Mouse (Mus musculus) heart, postnatal 0 days (tissue): ENCODE results near the gene St6galnac4.

Source experiments
- CTCF ChIP-seq: IDR thresholded peaks from 2 replicates; pipeline ENCODE4 v1.5.1; 2016; ENCODE audit warnings: antibody characterized with exemption, control low read depth, low read depth
- EP300 ChIP-seq: IDR thresholded peaks from 2 replicates; pipeline ENCODE4 v1.6.1; 2016; ENCODE audit warnings: antibody characterized with exemption, low read depth

DNA sequence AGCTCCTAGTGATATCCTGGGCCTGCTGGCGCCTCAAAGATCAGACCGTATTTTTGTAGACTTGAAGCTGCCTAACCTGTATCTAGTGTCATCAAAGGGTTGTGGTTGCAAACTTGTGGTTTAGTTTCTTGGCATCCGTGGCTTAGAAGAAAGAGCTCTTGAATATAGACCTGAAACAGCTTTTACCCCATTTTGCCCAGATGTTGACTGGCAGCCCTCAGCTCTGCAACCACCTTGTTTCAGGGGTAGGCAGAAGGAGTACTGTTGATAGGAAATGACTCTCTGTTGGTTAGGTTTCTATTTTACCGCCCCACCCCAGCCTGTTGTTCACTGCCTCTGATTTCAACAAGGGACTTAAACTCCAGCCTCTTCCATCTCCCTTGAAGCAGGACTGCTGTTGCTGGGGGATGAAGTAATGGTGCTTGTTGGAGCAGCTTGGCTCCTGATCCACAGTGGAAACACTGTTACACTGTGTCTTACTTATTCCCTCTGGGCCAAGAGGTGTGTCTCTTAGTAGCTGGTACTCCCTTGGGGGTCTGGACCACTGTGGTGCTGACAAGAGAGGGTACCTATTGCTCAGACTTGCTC is 44.8 kb upstream of the St6galnac4 start:
- TF ChIP-seq CTCF (no peak), EP300 (no peak)
